Mouse (Mus musculus): ENCODE data around the gene Kcnh7.

GRCm38 (mm10) chr2:62935273-62935874 lies 248.7 kb downstream of the Kcnh7 start:
- TF ChIP-seq CTCF (IDR thresholded peaks at IDR 0.05): no peak
- no peak for TF ChIP-seq EP300 (IDR thresholded peaks at IDR 0.05)
